Mouse (Mus musculus) c-Kit-positive CD71-positive TER-119-positive erythroid progenitor cells, embryonic 14.5 days (primary cell): ENCODE measurements around the gene Prss29.

Experiments
- DNase-seq: peaks from one replicate; pipeline ENCODE4 v3.0.0-alpha.2; 2013; ENCODE audit warnings: low spot score

Gene Prss29

DNA sequence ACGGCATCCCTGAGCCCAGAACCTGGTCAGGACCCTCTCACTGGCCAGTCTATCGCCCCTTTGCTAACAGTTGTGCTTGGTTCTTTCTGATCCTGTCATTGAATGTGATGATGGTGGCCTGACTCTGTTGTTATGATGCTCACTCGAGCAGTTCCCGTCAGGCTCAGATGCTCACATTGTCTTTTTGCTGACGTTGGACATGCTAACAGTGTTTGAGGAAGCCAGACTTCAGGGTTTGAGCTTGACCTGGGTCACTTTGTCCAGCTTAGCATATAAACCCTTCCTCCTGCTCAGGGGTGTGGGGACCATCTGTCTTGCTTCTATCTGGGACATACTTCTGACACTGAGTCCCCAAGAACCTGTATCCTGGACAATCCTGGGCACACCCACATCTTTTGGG lies at the start of gene Prss29:
Gene Prss29, plus strand, starts transcription at position 301 of the 400 bp plus-strand sequence.
- DNase-seq, result no peak

- DNase-seq, result no peak
Measured at GRCm38 (mm10) chr17:25270795-25271335, 47.6 kb upstream of the Prss29 start.

DNA sequence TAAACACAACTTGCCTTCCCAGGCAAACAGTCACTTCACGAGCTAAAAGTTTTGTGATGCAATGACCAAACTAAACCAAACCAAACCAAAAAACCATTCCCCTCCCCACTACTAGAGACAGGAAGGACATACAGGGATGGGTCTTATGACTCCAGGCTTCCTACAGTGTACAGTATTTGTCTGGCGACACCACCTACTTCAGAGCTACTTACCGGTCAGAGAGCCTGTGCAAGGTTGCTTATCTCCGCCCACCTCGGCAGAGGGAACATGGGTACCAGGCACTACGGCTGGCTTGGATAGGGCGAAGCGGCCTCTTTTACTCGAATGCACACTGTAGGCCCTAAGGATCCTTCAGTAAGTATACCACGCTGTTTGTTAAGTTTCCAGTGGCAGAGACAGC lies 46.1 kb upstream of the Prss29 start:
- DNase-seq, result peak; percentile 64

DNA sequence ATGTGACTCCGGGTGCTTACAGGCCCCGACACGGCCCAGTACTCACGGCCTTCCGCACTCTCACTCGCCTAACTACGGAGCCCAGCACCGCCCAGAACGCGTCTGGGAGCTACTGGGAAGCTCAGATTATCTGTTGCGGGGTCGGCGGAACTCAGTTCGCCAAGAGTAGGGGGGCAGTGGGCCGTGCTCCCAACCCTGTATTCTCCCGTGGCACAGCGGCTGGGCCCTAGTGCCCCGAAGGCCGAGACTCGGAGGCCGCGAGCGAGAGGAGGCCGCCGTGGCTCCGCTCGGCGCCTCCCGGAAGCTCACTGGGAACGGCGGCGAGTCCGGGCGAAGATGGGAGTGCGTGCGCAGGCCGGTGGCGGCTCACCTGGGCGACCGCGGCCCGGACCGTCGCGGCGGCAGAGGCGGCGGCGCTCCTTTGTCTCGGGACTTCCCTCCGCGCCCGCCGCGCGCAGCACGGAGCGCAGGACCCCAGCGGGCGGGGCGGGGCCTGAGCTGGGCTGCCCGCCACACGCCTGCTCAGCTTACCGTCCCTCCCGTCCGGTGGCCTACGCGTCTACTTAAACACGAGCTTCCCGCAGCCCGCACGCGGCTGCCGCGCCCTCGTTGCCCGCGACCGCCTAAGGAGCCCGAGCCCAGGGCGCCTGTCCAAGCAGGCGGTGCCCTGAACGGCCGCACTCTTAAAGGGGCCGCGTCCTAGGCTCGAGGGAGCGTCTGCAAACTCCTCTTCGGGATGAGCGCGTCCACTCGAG lies 45.3 kb upstream of the Prss29 start:
- DNase-seq, result peak; percentile 42

- DNase-seq, result peak; percentile 99
Measured at GRCm38 (mm10) chr17:25273706-25274501, 44.5 kb upstream of the Prss29 start.

- no peak for DNase-seq
Measured at GRCm38 (mm10) chr17:25274571-25275346, 43.7 kb upstream of the Prss29 start, which contains the start of gene Ube2i. TSS of gene Ube2i (minus strand) at chr17:25274622.

DNA sequence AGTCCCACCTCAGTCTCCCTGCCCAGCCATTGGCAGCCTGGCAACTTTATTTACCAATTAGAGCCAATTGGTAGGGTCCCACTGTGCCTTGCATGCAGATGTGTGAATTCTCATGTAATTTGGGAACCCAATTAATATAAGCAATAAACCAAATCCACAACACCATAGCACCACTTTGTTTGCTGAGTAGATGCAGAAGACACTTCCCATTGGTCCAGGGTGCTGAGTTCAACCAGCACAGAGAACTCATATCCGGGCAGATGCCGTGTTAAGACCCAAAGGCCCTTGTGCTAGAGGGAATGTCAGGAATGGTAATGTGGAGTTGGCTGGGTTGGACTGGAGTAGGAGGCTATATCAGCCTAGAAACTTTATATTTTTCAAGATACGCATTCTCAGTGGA lies 42.6 kb upstream of the Prss29 start:
- DNase-seq, result no peak

GRCm38 (mm10) chr17:25282133-25282532 lies 36.3 kb upstream of the Prss29 start:
- peak; percentile 66 for DNase-seq

GRCm38 (mm10) chr17:25285033-25285432 lies 33.4 kb upstream of the Prss29 start:
- DNase-seq, result peak; percentile 76

- no peak for DNase-seq
Measured at GRCm38 (mm10) chr17:25288842-25289241, 29.6 kb upstream of the Prss29 start.

DNA sequence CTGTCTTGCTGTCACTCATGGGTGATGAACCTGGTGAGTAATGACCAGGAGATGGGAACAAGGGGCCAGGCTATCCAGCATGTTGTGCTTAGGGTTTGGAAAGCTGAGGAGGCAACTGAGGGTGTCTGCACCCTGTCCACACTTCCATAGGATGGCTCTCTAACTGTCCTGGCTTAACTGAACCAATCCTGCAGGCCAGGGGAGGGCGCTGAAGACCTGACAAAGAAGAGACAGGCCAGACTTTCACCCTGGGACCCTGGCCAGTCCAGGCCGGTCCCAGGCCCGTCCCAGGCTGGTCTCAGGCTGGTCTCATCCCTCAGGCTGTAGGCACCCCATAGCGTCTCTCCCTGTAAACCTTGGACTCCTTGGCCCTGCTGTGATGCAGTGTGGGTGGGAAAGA lies 28.0 kb upstream of the Prss29 start:
- no peak for DNase-seq

GRCm38 (mm10) chr17:25293495-25293894 lies 25.0 kb upstream of the Prss29 start:
- no peak for DNase-seq

DNA sequence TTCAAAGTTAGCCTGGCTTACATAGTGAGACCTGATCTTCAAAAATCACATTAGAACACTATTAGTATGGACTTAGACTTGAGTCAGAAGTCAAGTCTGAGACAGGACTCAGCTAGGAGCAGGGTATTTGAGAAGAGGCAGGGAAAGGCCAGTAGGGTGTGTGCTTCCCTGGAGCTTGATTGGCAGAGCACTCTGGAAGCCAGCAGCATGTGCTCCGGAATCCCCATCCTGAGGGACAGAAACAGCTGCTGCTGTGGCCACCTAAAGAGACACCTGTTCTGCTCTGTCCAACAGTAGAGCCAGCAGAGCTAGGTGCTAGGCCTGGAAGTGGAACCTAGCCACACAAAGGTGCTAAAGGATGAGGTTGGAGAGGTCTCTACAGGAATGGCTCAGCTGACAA lies 24.3 kb upstream of the Prss29 start:
- no peak for DNase-seq

DNA sequence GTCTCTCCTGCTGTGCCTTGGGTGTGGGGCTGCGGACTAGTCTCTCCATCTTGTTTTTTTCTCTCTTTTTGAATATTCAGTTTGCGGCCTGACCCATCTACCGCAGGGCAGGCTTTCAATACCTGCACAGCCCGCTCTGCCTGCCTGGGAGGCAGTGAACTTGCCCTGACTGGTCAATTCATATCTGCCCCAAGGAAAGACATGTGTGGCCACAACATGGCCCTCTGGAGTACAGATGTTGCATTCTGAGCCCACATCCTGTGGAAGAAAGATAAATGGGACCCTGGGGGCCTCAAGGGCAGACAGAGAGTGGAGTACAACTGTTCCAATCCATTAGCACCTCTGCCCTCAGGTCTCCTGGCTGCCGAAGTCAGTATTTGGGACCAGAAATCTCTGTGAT lies 20.4 kb upstream of the Prss29 start, which contains the start of gene Prss34:
Gene Prss34, plus strand, starts transcription at position 301 of the 400 bp plus-strand sequence.
- DNase-seq, result no peak

GRCm38 (mm10) chr17:25308346-25308745 lies 10.1 kb upstream of the Prss29 start, which contains the start of gene Prss28:
TSS of gene Prss28 (plus strand) at chr17:25308646.
- no peak for DNase-seq

DNA sequence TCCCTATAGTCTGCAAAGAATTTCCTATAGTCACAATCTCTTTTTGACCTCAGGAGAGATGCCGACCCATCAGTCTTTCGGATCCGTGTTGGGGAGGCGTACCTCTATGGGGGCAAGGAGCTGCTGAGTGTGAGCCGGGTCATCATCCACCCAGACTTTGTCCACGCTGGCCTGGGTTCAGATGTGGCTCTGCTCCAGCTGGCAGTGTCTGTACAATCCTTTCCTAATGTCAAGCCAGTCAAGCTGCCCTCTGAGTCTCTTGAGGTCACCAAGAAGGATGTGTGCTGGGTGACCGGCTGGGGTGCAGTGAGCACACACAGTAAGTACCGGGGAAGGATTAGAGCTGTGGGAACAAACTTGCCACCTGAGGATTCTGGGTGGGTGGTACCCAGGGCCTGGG lies 2.4 kb downstream of the Prss29 start:
- no peak for DNase-seq

GRCm38 (mm10) chr17:25322930-25323329 lies 4.5 kb downstream of the Prss29 start:
- DNase-seq, result no peak

- DNase-seq, result no peak
Measured at GRCm38 (mm10) chr17:25332321-25332720, 13.9 kb downstream of the Prss29 start.

GRCm38 (mm10) chr17:25333943-25334342 lies 15.5 kb downstream of the Prss29 start:
- DNase-seq, result peak; percentile 40

DNA sequence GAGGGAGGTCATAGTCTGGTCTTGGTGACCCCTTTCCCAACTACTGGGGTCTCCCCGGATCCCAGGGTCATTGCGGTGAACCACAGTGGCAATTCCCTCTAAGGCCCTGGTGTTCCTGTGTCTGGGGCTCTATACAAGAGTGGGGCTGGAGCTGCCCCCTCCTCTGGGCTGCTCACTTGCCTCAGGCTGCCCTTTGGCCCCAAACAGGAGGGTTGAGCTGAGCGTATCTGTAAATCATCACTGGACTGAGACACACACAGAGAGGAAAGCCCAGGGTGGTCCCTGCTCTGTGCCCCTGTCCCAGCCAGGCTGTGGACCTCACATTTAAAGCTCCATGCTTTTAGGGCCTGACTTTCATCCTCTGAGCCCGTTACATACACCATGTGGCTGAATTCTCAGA lies 19.8 kb downstream of the Prss29 start:
- no peak for DNase-seq

DNA sequence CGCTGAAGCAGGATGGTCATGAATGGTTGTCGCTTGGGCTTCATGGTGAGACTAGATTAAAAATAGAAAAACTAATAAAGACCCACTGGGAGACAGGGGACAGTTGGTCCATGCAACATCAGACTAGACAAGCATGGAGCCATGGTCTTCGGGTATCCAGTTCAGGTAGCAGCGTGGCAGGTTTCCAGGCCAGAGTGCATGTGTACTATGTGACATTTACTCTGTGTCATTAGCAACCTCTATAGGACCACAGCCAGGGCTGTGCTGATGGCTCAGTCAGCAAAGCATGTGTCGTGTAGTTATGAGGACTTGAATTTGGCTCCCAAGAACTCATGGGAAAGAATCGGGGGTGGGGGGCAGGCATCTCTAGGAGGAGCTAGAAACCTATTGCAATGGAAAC lies 21.5 kb downstream of the Prss29 start:
- no peak for DNase-seq

- no peak for DNase-seq
Measured at GRCm38 (mm10) chr17:25341490-25341889, 23.0 kb downstream of the Prss29 start.
